Mouse (Mus musculus): ENCODE results near the gene Gm49361.

Gene Gm49361

DNA sequence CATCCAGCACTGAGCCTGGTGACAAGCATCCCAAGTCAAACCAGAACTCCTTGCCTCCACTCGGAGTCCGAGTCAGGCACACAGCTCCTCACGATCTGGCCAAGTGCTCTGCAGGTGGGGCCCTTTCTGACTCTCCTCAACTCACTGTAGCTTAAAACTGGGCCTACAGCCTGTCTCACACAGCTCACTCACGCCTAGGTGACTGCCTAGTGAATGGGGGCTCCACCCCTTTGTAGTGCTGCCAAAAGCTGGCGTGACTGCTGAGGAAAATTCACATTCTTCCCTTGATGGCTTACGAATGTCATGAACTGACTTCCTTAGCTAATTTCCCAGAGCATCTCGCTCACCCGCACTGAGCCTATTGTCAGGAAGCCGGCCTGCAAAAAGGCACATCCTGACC, 15.4 kb downstream of the Gm49361 start:
- DNase-seq (ENCODE audit: extremely low read depth, insufficient read length, low spot score) = peak; percentile 46

DNA sequence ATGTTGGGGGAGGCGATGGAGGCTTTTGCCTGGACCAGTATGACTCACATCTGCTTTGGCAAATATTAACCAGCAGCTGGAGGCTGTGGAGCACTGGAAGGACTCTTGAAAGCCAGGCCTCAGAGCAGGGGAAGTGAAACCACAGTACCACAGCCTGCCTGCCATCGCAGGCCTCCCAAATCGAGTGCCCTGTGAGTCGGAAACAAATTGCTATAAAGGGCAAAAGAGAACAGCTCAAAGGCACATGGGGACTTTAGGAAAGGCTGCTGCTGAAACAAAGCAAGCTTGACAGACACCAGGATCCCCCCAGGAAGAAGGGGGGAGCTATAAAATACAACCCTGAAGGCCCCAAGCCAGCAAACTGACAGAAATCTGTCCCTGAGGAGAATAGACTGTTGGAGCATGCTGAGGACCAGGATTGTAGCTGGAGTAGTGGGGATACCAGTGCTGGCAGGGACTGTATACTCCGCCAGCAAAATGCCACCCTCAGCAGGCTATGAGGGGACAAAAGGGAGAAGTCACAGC, 15.9 kb downstream of the Gm49361 start:
- peak; percentile 55 for DNase-seq (ENCODE audit: extremely low read depth, insufficient read length, low spot score)

DNA sequence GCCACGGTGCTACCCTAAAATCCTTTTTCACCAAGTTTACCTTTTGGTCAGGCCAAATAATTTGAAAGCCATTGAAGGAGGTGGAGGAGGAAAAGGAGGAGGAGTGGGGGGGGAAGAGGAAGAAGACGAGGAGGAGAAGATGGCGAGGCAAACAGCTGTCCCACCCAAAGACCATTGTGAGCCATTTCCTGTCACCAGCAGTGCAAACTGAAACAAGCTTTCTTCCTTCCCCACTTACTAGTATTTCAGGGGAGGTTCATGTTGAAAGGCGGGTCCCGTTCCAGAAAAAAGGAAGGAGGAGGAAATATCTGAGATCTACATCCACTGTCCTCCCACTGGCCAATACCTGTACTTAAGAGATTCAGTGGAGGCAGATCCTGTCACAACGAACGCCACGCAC, 16.5 kb downstream of the Gm49361 start:
- no peak for DNase-seq (ENCODE audit: extremely low read depth, insufficient read length, low spot score)

DNA sequence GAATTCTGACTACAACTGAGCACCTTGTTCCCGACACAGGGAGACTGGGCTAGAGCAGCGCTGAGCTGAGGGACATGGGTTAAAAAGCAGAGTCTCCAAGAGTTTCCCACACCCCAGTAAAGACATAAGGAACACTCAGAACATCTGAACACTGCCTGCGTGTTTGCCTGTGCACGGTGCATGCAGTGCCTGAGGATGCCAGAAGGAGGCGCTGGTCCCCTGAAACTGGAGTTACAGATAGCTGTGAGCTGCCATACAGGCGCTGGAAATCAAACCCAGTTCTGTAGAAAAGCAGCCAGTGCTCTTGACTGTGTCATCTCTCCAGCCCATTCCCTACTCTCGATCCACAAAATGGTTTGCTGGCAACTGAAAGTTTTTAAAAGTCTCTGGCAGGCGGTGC, 19.7 kb downstream of the Gm49361 start:
- DNase-seq (ENCODE audit: extremely low read depth, insufficient read length, low spot score) = no peak

DNA sequence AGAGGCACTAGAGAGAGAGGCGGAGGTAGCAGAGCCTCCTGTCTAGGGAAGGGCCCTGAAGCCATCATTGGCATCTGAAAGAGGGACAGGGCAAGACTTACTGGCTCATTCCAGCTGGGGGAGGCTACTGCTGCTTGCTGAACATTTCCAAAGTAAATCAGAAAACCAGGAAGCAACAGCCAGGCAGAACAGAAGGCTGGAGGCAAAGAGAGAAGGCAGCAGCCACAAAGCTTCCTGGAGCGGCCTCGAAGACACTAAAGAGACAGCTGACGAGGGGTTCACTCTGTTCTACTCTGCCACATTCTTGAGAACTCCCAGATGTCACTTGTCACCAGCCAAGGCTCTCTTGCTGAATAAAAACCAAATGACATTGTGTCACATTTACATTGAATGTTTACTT, 21.4 kb downstream of the Gm49361 start:
- no peak for DNase-seq (ENCODE audit: extremely low read depth, insufficient read length, low spot score)

DNA sequence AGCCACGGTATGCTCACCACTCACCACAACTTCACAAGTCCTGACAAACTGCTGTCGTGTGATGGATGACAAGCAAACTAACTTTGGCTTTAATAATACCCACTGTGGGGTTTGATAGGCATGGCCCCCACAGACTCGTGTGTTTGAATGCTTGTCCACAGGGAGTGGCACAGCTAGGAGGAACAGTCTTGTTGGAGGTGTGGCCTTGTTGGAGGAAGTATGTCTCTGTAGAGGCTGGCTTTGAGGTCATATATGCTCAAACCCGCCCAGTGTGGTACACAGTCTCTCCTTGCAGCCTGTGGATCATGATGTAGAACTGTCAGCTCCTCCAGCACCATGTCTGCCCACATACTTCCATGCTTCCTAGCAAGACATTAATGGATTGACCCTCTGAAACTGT, 27.7 kb downstream of the Gm49361 start:
- no peak for DNase-seq (ENCODE audit: extremely low read depth, insufficient read length, low spot score)

DNA sequence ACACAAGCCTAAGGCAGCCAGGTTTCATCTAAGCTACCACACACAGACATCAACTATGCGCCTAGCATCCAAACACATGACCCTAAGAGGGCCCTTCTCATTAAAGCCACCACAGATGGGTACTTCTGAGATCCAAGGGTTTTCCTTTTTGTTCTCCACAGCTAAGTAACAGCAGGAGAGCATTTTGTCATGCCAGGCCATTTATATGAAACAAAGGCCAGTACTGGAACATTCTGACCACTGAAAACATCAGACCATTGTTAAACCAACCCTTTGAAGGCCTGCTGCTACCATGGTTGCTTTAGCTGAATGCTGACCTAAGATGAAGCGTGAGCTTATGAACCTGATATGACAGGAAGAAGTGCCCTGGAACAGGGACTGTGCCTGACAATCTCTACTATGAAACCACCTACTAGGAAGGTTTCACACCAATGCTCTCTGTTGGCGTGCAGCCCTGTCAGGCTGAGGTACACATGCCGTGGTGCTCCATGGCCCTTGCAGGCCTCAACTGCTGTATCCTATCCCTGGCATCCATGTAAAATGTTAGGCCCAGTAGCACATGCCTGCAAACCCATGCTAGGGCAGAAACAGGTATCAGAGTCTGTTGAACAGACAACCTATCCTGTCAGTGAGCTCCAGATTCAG, 29.2 kb downstream of the Gm49361 start:
- no peak for DNase-seq (ENCODE audit: extremely low read depth, insufficient read length, low spot score)

DNA sequence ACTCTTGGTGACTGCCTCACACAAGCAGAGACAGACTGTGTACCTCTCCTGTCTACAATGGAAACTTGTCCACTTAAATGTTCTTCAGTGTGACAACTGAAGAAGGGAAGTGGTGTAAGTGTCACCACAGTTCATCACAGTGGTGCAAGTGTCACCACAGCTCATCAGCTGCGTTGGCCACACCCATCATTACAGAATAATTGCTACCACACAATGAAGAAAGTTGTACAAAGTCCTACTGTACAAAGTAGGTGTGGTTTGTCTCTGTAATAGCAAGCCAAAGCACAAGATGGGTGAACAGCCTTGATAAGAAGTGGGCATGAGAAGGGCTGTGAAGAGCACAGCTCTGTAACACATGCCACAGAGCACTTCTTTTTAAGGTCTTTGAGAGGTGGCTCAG, 33.0 kb downstream of the Gm49361 start:
- no peak for DNase-seq (ENCODE audit: extremely low read depth, insufficient read length, low spot score)

DNA sequence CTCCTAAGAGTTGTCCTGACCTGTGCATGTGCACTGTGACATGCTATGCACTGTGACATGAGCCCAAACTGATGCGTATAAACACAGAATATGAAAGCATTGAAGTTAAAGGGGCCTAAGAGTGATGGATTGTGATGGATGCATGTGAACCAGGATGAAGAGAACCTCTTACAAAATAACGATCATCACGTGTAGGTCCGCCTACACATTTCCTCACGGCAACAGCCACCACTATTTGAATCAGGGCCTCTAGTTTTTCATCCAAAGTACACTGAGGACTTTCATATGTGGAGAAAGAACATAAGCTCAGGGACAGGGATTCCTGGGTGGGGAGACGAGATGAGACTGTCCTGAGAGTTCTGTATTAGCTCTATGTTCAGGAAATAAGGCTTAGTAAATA, 34.8 kb downstream of the Gm49361 start:
- DNase-seq (ENCODE audit: extremely low read depth, insufficient read length, low spot score) = no peak

DNA sequence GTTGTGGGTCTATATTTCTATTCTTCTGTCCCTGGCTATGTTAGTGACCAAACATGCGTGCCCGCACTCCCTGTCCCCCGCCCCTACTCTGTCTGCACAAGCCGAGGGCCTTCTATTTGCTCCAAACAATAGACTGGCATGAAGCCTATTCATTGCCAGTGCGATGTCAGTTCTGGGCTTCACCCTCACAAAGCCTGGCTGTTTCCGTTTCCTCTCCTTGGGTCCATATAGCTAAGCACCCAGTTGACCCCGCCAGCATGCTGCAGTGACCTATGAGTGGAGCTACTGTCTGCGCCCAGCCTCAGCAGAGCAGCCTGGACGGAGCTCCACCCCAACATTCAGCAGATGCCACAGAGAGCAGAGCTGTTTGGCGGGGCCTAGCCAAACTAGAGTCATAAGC, 36.7 kb downstream of the Gm49361 start:
- no peak for DNase-seq (ENCODE audit: extremely low read depth, insufficient read length, low spot score)

DNA sequence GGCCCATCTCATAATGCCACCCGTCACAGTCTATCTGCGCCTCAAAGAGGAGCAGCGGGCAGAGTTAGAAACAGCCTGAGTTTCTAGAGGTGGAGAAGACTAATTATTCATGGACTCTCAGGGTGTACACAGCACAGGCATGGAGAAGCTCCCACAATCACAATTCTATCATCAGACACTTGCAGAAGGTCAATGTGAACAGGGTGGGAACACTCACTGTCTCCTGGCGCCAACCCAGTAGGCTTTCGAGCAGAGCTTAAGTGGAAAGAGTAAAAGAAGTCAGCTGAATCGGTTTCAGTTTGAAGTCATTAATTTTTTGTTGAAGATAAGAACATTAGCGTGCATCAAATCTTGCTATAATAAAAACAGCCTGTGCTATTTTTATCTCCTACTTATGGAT, 37.3 kb downstream of the Gm49361 start:
- DNase-seq (ENCODE audit: extremely low read depth, insufficient read length, low spot score) = no peak

DNA sequence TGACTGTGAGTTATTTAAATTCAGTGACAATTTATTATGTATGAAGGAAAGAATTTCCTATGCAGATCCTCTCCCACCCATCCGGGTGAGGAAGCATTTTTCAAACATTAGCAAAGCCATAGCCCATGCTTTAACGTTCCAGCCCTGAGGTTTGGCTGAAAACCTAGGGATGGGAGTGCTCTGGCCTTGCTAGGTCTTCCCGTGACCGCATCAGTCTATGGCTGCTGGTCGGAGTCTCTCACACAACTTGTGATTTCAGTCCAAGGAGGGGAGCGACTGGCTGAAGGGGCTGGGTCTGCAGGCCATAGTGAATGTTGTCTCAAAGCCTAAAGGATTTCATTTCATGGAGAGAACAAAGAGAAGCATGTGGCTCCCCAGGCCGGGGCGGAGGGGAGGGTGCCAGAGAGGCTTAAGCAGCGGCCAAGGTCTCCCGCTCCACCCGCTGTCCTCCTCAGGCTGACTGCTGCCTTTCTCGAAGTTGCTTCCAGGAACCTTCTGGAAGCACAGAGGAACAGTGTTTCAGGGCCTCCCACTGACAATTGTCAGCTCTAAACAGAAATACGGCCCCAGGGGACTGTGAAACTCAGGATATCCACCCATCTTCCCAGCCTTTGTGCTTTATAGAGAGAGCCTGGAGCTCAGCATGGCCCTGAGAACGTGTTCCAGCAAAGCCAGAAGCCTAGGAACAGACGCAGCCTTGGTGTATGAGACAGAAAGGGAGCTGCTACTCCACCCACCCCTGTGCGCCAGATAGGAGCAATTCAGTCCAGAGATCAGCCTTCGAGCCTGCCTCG, 38.6 kb downstream of the Gm49361 start:
- no peak for DNase-seq (ENCODE audit: extremely low read depth, insufficient read length, low spot score)

DNA sequence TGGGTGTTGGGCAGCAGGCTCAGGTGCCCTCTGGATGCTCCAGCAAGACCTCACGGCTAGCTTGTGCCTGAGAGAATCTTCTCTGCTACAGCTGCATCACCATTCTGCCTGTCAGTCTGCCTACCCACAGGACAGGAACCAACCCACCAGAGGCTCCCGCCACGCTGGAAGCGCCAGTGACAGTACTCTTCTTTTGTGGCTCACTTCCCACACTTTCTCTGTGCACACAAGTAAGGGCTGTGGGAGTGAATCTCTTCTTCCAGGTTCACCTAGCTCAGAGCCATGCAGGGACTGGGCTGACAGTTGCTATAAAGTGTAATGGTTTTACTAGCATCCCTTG, 39.2 kb downstream of the Gm49361 start:
- no peak for DNase-seq (ENCODE audit: extremely low read depth, insufficient read length, low spot score)

DNA sequence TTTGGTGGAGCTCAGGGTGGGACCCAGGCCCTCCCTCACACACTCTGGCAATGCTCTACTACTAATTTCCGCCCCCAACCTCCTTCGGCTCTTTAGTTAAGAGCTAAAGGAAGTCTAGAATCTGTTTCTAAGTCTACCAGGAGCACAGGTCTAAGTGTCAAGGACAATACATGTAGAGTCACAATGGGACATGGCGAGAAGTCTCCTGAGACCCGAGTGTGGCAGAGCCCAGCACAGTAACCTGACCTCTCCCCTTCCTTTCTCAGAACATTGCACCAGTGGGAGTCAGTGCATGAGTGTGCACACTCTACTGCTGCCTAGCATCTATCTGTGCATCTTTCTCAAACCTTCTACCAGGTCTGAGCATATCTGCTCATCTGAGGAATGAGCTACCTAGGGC, 40.1 kb downstream of the Gm49361 start:
- DNase-seq (ENCODE audit: extremely low read depth, insufficient read length, low spot score) = no peak

DNA sequence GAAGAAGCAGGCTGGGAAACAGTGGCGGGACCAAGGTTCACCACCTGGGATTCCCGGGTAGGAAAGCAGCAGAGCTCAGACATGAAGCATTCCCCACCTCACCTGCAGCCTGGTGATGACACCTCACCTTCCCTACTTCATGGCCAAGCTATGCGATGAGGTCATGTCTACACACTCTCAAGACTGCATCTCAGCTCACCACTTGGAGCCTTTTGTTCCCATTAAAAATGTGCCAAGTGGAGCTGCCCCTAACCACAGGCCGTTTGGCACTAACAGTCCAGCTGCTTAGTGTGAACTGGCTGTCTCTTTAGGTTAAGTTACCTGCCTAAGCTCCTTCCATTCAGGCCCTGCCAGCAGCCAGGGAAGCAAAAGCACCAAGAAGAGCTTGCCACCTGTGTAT, 40.8 kb downstream of the Gm49361 start:
- DNase-seq (ENCODE audit: extremely low read depth, insufficient read length, low spot score) = no peak

DNA sequence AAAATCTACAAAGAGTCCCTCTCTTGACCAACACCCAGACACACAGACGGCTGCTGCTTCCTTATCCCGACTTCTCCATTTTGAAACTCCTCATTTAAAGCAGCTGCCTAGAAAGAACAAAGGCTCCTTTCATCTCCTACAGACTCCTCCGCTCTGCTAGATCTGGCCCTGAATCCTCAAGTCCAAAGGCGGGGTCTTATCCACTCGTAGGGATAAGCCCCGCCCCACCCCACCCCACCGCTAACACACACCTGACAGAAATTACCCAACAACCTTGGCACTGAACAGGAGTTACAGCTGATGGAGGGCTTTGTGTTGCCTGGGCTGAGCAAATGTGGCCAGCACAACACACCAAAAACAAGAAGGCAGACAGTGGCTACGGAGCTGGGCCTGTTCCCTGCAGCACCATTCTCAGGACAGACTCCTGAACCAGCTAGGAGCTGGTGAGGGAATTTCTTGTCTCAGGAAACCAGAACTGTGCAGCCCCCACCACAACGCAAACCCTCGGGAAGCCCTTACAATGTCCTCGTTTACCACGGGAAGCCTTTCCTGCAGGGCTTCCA, 43.9 kb downstream of the Gm49361 start:
- DNase-seq (ENCODE audit: extremely low read depth, insufficient read length, low spot score) = no peak

DNA sequence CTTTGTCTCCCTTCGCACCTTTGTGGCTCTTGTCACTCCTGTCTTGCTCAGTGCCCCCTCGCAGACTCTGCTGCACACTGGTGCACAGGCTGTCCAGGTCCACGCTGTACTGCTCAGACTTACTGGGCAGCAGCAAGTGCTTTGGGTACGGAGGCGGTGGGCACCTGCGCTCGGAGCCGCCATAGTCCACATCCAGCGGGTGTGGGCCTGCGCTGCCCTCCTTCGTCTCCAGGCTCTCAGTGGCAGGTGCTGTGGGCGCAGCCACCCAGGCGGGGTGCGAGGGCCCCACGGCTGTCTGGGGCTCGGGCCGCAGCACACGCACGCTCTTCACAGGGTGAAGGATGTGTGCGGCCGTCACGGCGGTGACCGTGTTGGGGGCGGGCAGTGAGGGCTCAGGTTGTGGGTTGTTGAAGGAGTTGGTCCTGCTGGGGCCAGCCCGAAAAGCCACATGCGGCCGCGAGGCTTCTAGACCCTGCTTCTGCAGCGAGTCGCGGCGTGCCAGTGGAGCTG, 46.4 kb downstream of the Gm49361 start:
- no peak for DNase-seq (ENCODE audit: extremely low read depth, insufficient read length, low spot score)

DNA sequence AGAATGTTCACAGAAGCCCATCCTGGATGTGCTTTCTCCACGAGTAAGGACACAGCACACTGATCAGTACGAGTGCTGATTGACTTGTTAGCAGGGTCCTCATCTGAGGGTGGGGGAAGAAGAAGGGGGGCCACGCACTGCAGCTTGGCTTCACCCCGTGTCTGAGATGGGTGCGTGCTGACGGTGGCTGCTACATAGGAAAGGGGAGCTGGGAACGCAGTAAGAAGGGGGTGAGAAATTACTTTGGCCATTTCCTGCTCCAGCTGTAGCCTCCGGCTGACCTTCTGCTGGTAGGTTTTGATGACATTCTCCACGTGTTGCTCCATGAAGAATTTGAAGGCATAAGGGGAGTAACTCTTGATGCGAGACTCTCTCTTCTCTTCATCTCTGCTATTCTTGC, 46.9 kb downstream of the Gm49361 start:
- DNase-seq (ENCODE audit: extremely low read depth, insufficient read length, low spot score) = no peak

DNA sequence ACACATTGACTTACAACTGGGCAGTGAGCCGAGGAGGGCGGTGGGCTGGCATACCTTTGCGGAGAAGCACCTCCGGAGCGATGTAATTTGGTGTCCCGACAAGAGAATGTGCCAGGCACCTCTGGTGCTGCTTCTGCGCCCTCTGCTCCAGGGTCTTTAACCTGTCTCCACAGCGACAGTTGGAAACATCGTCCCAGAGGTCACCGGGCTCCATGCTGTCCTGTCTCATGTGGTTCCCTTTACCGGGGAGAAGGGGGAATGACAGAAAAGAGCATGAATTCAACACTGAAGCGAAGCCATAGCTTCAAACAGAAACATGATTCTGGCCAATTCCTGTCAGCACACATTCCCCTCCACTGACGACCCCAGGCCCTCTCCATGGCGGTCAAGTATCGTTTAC, 49.8 kb downstream of the Gm49361 start:
- DNase-seq (ENCODE audit: extremely low read depth, insufficient read length, low spot score) = no peak

DNA sequence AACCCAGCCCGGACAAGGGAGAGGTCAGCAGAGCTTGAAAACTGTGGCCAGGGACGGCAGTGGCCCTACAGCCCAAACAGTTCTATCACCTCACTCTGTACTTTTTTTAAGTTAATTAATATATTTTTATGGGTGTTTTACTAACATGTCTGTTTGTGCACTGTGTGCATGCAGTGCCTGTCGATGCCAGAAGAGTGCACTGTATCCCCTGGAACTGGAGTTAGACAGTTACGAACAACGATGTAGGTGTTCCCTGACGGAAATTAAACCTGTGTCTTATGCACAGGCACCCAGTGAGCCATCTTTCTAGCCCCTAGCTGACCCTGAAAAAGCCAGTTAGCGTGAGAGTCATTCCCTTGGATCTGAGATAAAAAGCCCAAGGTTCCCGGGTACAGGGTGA, 50.4 kb downstream of the Gm49361 start:
- DNase-seq (ENCODE audit: extremely low read depth, insufficient read length, low spot score) = no peak

DNA sequence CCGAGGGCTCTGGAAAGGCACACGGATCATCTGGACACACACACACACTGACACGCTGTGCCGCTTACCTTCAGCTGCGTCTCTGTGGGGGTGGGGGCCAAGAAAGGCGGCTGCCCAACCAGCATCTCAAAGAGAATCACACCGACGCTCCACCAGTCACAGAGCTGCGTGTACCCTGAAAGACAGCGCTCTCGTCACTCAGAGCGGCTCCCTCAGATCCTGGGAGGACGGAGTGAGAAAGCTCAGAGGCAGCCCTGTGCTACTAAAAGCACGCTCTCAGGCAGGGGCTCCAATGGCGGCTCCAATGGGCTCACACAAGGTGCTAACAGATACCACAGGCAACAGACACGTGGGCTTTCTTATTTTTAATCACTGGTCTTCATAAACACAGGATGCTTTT, 51.7 kb downstream of the Gm49361 start:
- DNase-seq (ENCODE audit: extremely low read depth, insufficient read length, low spot score) = no peak

Data from 3134 (cell line).